Mouse (Mus musculus): Measurements from ENCODE around the gene AI413582.
A peak's percentile ranks its signal among the peaks of the same experiment; 100 is the strongest.

DNA sequence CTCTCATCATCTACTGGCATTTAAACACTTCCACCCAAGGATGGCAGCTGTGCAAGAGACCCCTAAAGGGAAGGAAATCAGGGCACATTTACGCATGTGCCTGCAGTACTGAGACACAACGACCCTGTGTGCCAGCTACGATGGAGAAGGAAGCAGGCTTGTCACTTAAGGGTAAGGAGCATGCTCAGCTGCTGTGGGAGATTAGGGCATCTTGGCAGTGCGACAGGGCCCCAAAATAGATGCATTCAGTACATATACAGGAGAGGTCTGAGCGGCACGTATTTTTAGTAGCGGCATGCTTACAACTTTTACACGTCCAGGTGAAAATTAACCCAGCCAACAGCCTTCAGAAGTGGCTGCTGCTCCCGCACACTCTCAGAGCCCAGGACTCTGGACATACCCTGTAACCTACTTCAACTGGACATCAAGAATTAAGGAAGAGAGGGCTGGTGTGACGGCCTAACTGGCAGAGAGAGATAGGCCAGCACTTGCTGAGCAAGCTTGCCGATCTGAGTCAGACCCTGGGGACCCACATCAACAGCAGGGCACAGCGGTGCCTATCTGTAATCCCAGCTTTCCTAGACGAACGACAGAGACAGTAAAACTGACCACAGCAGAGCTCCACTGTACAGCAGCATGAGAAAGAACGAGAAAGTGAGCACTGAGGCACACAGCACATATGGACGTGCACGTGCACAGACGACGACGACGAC lies 38.1 kb upstream of the AI413582 start:
- TF ChIP-seq MYOG (IDR thresholded peaks at IDR 0.05; ENCODE audit: control insufficient read depth in 1 of 3, insufficient read depth in 1 of 3, insufficient read length in 2 of 3, low read depth in 2 of 3) (peak; percentile 36 to 64 (median 49)), POLR2A (IDR thresholded peaks at IDR 0.05; ENCODE audit: insufficient read length, low read depth) (no peak), CEBPB (IDR thresholded peaks at IDR 0.05; ENCODE audit: insufficient read depth, poor library complexity, severe bottlenecking) (no peak), TCF12 (IDR thresholded peaks at IDR 0.05; ENCODE audit: insufficient read depth, poor library complexity, severe bottlenecking) (no peak), MYOD1 (IDR thresholded peaks at IDR 0.05; ENCODE audit: control insufficient read depth in 1 of 3, insufficient read length in 2 of 3, low read depth in 2 of 3) (peak; percentile 43 to 81 (median 72)), TCF3 (IDR thresholded peaks at IDR 0.05; ENCODE audit: insufficient read length, low read depth) (no peak), POLR2AphosphoS2 (IDR thresholded peaks at IDR 0.05; ENCODE audit: insufficient read length, low read depth) (no peak), USF1 (IDR thresholded peaks at IDR 0.05; ENCODE audit: low read depth) (no peak), REST (IDR thresholded peaks at IDR 0.05; ENCODE audit: insufficient read depth, insufficient read length) (no peak)
